Mouse (Mus musculus) mouse trophoblast stem cell (cell line): ENCODE results near the gene Med29.

Experiments used
- in situ Hi-C, 2 experiments: fragments of 300-500 bp; cut with MseI, MboI; formaldehyde crosslinking; loops; 2 replicates in 1 of 2; 3 replicates in 1 of 2; pipeline ENCODE4 v1.15.1; 2025

Med29 gene

GRCm38 (mm10) chr7:28376011-28376771, 16.3 kb downstream of the Med29 start:
- in situ Hi-C loops, result no loop called here

DNA sequence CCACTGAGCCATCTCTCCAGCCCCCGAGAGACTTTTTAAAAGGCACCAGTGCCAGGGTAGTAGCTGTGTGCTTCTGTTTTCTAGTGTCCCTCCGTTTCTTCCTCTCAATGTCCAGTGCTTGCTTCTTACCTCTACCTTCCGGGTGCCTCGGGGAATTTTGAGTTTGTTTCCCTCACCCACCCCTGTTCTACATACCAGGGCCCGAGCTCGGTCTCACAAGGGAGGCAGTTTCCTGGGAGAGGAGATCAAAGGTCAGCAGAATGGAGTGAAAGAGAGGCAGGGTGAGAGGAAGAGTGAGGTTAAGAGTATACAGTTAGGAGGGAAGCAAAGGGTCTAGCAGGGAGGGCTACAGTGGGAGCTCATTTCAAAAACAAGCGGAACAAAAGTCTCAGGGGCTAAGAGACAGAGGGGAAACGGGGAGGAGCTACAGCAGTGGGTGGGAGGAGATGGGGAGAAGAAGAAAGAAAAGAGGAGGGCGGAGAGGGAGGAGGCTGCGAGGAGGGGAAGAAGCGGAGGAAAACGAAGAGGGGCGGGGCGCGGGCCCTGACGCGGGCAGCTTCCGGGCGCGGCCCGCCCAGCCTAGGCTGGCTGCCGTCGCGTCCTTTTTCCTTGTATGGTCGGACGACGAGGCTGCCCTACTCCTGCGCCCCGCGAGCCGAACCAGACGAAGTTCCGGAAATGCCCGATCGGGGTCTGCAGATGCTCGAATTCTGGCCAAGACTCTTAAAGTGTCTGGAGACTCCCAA, 17.2 kb downstream of the Med29 start:
- in situ Hi-C loops, result no loop called here

GRCm38 (mm10) chr7:28374647-28375046, 17.9 kb downstream of the Med29 start:
- in situ Hi-C loops, result no loop called here

- in situ Hi-C loops, result no loop called here
Observed at GRCm38 (mm10) chr7:28373891-28374495, 18.5 kb downstream of the Med29 start.

GRCm38 (mm10) chr7:28373131-28373581, 19.4 kb downstream of the Med29 start:
- in situ Hi-C loops, result no loop called here

- in situ Hi-C loops, result no loop called here
Observed at GRCm38 (mm10) chr7:28372251-28373108, 20.0 kb downstream of the Med29 start, which contains the start of gene Plekhg2. TSS of gene Plekhg2 (minus strand) at chr7:28372599.

GRCm38 (mm10) chr7:28371514-28371989, 21.0 kb downstream of the Med29 start:
- in situ Hi-C loops, result no loop called here

- in situ Hi-C loops, result no loop called here
Observed at GRCm38 (mm10) chr7:28370977-28371513, 21.5 kb downstream of the Med29 start.

DNA sequence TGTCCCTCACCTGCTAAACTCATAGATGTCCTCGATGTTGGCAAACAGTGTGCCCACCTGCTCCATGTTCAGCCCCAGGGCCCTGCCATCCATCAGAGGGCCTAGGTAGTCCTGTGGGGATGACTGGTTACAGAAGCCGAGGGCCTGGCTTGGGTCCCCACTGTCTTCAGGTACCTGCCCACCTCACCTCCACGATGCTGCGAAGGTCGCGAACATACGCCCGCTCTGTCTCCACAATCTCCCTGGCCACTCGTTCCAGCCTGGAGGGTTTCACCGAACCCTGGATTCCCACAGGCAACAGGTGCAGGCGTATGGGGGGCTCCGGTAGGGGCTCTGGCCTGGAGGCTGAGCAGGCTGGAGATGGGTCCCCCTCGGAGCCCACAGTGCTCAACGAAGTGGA, 22.5 kb downstream of the Med29 start:
- in situ Hi-C loops, result no loop called here

- in situ Hi-C loops, result no loop called here
Observed at GRCm38 (mm10) chr7:28368276-28368920, 24.1 kb downstream of the Med29 start.

- in situ Hi-C loops, result no loop called here
Observed at GRCm38 (mm10) chr7:28367663-28368275, 24.7 kb downstream of the Med29 start.

DNA sequence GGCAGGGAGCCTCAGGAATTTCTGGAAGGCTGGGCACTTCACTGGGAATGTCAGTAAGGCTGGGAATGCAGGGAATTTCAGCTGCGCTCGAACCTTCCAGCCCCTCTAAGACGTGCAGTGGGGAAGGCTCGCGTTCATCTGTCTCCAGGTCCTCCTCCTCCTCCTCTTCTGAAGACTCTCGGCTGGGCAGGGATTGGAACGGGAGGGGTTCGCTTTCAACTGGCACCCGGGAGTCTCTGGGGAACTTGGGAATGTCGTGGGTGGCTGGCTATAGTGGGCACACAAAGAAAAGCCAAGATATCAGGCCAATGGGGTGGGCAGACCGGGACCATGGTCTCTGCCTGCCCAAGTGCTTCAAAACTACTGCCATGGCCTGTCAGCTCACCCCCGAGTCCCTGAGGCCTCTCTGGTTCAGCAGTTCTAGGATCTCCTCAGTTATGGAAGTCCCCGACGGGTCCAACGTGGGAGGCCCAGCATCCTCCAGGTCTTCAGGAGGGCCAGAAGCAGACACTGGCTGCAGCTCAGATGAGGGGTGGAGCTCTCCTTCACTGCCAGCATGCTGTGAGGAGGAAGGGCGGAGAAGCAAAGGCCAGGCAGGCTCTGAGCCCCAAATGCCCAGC, 30.0 kb downstream of the Med29 start:
- in situ Hi-C loops, result no loop called here

- in situ Hi-C loops, result no loop called here
Observed at GRCm38 (mm10) chr7:28361647-28362341, 30.7 kb downstream of the Med29 start.

DNA sequence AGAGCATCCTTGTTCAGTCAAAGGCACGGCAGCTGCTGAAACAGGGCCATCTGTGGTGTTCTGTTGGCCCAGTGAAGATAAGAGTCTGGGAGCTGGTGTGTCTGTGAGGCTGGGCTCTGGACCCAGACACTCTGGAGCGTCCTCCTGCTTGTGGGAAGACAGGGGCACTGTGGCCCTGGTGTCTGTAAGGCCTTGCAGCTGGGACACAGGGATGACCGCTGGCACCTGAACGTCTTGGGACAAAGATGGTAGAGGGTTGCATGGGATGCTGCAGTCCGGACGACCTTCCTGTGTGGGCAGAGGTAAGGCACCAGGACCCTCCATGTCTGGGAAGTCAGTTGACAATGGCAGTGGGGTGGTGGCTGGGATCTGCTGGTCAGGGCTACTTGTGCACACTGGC, 32.2 kb downstream of the Med29 start:
- in situ Hi-C loops, result no loop called here

GRCm38 (mm10) chr7:28359854-28360253, 32.7 kb downstream of the Med29 start:
- in situ Hi-C loops, result no loop called here

- in situ Hi-C loops, result no loop called here
Observed at GRCm38 (mm10) chr7:28358431-28358830, 34.1 kb downstream of the Med29 start.

DNA sequence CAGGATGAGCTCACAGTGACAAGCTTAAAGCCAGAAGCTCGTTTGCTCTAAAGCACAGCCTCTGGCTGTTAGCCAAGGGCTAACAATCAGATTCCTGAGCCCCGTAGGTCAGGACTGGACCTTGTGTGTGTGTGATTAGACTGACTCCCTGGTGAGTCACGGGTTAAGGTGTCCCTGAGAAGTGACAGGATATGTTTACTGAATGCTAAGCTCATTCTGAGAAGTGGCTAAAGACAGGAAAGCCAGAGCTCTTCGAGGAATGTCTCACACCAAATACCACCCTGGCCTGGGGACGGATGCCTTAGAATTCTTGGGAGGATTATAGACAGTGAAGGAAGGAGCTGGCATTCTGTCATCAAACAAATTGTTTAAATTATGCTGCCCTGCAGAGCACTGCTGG, 34.5 kb downstream of the Med29 start:
- in situ Hi-C loops, result no loop called here

DNA sequence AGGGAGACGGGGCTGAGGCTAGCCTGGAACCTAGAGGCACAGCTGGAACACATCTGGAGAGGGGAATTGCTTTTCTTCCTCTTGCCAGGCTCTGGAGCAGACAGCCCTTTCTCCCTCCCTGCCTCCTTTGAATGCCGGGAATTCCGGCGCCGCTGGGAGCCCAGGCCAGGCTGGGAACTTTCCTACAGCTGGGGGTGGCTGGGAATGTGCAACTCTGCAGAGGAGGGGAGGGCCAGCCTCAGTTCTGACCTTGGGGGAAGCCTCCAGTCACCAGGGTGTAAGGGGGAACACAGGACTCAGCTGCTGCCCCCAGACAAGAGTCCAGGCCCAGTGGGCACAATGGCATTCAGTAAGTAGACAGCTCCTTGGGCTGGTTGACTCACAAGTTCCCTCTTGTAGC, 35.5 kb downstream of the Med29 start:
- in situ Hi-C loops, result no loop called here

- in situ Hi-C loops, result no loop called here
Observed at GRCm38 (mm10) chr7:28355221-28355620, 37.3 kb downstream of the Med29 start.
